Mouse (Mus musculus): Measurements from ENCODE around the gene Nos2.
"Not testable (repeated sequence)": the region's sequence is repeated elsewhere in the genome, so short reads cannot be mapped to it uniquely, and the experiment has no call there.

Nos2 gene

DNA sequence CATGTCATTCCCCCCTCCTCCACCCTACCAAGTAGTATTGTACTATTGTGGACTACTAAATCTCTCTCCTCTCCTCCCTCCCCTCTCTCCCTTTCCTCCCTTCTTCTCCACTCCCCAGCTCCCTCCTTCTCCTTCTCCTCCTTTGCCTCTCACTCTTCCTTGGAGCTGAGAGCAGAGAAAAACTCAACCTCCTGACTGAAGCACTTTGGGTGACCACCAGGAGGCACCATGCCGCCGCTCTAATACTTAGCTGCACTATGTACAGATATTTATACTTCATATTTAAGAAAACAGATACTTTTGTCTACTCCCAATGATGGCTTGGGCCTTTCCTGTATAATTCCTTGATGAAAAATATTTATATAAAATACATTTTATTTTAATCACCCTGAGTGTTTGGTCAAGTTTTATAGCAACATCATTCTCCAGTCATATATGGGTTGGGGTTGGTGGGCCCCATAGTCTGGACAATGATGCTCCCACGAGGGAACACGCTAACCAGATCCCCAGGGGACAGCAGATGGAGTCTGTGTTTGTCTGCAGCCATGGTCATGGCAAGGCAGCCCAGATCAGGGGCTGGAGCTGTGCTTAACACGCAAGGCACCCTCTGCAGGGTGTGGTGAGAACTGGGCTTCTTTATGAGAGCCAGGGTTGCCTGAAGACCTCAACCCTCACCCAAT, 39.4 kb downstream of the Nos2 start:
- no peak for DNase-seq

DNA sequence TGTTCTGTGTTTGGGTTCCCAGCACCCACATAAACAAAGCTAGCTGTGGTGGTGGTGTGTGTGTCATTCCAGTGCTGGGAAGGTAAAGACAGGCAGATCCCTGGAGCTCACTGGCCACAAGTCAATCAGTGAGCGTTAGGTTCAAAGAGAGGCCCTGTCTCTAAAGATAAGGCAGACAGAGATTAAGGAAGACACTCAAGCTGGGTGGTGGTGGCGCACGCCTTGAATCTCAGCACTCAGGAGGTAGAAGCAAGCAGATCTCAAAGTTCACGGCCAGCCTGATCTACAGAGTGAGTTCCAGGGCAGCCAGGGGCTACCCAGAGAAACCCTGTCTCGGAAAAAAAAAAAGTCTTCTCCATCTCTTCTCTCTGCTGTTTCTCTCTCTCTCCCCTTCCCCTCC, 40.6 kb downstream of the Nos2 start:
- DNase-seq = no peak

DNA sequence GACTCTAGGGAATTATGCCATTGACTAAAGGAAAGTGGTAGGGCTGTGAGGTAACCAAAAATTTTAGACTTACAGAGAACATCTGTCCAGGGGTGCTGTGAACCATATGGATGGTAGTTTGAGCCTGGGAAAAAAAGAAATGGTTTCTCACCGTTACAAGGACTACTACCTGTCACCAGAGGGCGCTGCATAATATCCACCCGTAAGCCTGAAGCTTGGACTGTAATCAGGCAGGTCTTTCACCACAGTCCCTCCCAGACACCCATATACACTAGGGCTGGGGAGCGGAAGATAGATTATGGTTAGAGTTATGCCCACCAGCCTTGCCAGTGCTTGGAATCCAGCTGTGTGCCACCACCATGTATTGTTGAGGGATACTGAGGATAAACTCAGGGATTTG, 46.8 kb downstream of the Nos2 start:
- DNase-seq = peak; percentile 12 to 28

DNA sequence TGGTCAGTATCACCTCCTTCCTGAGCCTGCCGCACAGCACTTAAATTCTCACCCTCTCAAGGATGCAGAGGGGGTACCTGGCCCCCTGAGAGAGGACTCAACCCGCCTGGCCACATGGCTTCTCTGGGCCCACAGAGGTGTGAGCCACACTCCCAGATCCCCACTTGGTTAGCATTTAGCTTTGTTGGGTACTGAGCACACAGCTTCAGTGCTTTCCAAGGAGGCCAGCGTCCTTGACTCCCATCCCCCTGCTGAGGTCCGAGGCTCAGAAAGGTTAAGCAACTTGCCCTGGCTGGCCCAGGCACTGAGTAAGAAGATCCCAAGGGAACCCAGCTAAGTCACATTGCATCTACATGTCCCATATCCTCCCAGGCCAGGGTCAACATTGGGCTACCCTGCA, 47.5 kb downstream of the Nos2 start:
- no peak for DNase-seq

DNA sequence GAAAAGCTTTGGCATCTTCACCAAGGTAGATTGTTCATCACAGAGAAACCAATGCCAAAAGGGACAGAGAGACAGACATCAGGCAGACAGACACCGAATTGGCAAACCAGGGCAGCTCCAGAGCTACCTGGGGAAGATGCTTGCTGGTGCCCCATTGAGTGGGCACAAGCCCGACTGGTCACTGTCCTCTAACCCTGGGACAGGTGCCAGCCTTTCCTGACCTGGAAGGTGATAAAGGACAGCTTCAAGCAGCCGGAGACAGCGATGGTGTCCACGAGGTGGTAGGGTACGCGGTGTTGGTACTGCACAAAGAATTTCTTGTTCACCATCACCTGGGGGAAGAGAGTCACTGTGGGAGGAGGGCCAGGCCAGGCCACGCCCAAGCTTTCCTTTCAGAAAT, 50.5 kb downstream of the Nos2 start:
- DNase-seq = no peak

DNA sequence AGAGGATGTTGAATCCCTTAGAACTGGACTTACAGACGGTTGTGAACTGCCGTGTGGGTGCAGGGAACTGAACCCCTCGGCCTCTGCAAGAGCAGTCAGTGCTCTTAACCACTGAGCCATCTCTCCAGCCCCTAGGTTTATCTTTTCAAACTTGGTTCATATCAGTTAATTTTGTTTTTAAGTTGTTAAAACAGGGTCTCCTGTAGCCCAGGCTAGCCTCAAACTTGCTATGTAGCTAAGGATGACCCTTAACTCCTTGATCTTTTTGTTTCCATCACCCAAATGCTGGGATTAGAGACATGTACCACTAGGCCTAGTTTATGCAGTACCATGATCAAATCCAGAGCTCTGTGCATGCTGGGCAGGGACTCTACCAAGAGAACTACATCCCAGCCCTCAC, 51.2 kb downstream of the Nos2 start:
- DNase-seq = no peak

DNA sequence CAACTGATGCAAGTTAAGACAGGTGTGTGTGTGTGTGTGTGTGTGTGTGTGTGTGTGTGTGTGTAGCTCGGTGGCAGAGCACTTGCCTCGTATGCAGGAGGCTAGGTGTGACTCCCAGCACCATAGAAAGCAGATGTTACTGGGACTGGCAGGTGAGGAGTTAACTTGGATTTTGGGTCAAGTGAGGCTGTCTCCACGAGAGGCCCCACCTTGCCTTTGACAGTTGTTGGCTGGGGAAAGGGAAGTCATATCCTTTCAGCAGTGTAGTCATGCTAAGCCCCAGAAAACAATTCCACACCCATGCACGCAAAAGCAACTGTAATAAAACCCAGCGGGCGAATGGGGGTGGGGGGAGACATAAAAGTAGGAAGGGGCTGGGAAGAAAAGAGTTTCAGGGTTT, 51.7 kb downstream of the Nos2 start:
- no peak for DNase-seq

DNA sequence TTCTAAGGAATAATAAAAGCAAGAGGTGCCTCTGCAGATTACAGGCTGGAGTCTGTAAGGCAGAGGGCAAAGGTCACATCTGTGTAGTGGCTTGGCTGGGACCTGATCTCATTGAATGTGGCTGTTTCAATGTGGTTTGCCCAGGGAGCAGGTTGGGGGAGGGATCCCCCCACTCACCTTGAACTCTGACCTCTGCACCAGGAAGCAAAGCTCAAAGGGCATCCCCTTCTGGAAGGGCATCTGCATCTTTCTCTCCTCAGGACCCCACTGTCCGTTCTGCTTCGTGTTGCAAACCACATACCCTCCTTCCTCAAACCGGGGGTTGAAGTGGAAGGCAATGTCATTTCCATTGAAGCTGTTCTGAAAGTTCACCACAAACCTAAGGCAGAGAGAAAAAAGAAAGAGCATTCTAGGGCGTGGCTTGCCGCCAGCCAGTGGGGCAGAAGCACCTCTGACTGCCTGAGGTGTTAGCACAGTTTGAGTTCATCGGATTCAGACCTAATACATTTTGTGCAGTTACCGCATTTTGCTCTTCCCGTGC, 52.3 kb downstream of the Nos2 start:
- no peak for DNase-seq

DNA sequence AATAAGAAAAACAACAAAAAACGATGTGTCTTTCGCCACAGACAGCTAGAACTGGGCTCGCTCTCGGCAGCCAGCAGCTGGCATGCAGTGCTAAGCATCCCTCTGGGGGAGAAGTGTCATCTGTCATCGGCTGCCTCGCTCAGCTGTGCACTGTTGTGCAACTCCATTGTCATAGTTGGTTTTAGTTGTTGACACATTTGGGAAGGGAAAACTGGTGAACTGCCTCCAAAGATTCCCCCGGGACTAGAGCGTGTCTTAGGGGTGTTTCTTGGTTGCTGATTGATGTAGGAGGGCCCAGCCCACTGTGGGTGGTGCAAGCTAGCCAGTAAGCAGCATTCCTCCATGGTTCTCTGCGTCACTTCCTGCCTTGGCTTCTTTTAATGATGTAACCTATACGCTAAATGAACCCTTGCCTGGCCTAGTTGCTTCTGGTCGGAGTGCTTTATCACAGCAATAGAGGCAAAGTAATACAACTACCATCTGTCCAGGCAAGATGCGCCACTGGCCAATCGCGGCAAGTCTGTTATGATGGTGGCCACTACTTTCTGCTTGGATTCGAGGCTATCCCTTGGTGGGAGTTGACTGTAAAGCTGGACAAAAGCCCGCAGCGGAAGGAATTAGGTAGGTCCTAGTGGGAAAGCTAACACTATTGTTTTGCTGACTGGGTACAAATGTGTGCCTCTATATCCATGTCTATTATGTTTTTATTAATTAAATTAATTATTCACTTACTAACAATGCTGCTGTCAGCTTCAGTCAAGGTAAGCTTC, 53.0 kb downstream of the Nos2 start:
- no peak for DNase-seq

DNA sequence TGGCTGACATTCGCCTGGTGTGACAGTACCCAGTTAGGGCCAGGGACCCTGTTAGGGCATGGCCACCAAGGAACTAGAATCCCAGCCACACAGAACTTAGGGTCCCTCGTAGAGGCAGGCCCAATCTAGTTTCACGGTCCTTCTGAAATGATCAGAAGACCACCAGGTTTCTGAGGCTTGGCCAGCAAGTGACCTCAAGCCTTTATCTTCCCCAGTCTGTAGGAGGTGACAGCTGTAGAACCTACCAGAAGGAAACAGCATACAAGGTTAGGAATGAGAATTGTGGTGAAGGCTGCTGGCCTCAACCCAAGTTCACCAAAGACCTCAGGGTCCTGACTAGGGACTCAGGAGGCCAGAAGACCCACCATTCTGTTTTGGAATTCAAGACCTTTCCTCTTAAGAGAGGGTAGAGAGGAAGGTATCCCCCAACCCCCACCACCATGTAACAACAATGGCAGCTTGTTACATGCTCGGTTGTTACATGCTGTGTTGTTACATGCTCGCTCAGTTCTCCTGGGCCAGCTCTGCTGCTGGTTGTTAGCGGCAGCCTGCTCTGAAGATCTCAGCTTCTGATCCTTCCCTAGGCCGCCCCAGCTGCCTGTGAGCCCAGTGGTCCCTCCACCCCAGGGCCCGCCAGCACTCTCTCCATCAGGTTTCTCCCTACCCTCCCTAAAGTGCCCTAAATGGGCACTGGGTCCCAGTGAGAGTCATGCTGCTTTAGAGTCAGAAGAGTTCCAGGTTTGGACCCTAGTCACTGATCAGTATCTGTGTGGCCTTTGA, 56.3 kb downstream of the Nos2 start:
- DNase-seq = no peak

DNA sequence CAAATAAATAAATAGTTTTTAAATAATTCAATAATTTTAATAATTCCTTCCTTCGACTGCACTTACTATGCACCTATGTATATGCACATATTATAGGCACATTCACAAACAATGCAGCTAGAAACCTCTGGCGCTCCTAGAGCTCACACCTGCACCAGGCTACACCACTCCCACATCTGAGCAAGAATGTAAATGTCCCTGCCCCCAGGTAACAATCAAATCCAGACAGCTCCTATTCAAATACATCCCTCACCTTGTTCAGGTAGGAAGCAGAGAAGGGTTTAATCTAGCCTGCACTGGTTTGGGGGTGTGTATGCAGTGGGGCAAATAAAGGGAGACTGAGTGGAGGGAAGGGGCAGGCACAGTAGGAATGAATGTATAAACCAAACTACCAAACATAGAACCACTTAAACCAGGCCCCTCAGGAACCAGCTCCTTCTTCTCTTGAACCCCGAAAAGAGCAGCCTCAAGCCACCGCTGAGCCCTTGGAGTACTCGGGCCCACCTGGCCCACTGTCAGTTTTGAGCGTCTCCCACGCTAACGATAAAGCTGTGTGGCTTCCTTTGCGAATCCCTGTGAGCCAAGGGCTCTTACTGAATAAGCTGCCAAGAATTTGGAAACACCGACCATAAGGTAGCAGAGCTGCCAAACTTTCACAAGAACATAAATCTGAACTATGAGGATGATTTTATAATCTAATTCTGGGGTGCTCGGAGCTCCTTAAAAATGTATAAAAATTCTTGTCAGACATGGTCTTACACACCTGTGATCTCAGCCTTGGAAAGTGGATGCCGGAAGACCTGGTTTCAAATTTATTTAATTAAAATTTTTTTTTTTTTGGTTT, 57.8 kb downstream of the Nos2 start:
- DNase-seq = no peak

DNA sequence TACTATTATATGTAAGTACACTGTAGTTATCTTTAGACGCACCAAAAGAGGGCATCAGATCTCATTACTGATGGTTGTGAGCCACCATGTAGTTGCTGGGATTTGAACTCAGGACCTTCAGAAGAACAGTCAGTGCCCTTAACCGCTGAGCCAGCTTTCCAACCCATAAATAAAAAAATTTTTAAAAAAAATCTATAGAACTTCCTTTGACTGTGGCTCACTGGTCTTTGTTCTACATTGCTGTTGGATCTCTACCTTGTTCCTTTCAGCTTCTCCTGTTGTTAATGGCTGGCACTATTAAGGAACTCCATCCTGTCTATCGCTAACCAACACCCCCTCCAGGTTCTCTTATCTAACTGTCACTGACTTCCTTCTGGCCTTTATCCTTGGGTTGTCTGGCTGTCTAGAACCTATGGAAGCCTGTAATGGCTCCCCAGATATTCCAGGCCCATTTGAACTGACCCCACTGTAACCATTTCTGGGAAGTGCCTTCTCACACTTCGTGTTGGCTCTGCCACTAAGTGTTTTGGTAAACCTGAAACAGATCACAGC, 59.6 kb downstream of the Nos2 start:
- no peak for DNase-seq

DNA sequence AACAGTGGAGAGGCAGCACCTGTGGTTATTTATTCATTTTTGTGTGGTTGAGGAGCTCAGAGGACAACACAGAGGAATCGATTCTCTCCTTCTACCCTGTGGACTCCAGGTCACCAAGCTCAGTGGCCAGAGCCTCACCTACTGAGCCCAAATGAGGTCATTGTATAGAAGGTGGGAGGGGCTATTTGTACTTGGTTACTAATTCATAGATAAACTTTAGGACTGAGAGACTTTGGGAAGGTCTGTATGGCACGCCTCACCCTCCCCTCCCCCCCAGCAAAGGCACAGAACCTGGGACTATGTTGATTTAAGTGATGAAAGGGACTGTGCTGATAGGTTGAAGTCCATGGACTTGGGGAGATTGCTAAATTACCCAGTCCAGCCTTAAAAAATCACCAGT, 61.5 kb downstream of the Nos2 start:
- DNase-seq = no peak

DNA sequence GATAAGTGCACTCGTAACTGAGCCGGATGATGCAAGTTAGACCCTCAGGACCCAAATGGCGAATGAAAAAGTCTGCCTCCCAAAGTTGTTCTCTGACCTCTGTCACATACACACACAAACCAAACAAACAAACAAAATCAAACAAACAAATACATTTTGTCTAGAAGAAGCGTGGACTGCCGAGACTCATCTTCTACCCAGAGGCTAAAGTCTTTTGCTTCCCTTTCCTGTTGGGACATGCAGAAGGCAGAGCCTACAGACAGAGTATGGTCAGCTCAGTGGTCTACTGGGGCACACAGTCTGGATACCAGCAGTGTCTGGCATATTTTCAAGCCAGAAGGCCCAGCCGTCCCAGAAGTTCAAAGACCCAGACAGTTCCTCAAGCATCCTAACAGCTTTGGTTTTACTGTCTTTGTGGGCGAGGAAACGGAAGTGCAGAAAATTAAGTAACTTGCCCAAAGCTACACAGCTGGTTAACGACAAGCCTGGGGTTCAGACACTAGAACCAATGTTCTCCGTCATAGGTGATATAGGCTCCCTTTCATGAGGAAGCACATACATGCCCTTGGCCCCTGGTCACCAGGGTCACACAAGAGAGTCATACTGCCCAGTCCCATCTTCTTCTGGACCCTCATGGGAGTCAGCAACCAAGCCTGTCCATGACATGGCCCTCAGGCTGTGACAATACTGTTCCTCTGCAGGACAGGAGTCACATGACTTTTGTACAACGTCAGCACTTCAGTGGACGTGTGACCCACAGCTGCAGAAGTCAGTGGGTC, 62.1 kb downstream of the Nos2 start:
- no peak for DNase-seq

DNA sequence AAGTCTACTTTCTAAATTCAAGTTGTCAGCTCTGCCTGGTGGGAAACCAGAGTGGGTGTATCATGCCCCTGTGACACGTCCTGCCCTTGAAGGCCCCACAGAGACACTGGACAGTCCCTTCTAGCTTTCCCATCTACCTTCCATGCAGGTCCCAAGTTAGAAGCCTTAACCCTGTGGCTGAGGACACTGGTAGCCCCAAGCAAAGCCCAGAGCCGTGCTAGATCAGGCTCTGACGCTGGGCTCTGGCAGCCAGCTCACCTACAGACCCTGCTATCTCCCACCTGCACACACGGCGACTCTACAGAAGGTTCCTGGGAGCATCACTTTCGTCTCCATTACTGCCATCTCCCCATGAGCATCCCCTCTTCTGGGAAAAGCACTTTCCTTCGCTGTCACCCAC, 63.0 kb downstream of the Nos2 start:
- no peak for DNase-seq

DNA sequence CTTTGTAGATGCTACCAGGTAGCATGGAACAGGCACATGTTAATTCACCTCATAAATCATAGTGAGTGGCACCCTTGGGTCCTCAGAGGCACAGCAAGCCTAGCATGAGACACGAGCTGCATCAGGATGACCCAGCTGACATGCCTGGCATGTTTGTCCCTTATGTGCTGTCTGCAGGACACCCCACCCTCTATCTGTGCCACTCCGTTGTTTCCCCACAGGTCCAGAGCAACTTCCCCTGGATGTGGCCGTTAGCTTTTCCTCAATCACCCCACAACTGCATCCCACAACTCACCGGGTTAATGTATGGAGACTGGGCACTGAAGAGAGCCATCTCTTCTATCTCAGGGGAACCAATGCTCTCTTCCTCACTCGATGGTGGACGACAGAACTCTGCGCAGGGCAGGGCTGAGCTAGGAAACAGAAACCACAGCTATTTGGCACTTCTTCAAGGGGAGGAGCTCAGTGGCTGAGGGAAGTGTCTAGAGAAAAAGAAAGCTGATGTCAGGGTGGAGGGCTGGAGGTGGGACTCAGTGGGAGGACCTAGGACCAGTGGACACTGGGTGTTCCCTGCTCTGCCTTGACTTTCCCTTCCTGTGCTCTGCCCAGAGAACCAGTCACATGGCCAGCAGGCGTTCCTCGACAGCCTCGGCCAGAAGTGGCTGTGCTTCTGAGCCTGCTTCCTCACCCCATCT, 64.0 kb downstream of the Nos2 start, which contains the start of gene Lgals9:
Gene Lgals9 (minus strand): TSS at position 464 of the 695 bp plus-strand sequence.
- no peak for DNase-seq

DNA sequence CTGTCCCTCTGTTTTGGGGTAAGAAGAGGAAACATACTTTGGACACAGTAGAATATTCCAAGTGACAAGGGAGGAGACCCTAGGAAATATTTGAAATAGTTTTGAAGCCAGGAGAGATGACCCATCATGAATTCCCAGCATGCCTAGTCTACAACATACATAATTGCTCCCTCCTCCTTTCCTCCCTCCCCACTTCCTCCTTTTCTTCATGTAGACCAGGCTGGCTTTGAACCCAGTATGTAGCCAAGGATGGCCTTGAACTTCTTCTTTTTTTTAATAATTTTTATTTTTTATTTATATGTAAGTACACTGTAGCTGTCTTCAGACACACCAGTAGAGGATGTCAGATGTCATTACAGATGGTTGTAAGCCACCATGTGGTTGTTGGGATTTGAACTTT, 64.9 kb downstream of the Nos2 start:
- no peak for DNase-seq

DNA sequence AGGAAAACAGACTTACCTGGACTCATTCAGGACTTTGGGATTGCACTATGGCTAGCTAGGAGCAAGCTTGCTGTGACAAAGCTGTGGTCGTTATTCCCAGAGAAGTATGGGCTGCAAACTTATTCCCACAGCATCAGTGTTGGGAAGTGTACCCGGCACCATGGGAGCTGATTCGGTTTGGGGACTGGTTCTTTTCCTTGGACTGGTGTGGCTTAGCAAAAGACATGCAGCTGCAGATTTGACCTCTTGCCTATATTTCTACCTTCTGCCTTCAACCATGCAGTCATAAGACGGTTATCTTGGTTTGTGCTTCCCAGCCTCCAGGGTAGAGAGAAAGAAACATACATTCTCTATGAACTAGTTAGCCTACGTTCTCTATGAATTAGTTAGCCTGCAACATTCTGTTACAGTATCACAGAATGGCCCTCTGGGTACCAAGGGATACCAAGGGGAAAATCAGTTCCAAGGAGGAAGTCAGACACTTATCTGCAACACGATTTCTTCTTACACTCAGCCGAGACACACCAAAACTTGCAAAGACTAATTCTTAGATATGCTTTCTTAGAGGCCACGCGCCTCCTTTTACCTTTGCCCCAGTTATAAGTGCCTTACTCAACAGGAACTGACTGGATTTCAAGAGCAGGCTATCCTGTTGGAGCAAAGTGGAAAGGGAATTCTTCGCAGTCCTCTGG, 65.9 kb downstream of the Nos2 start:
- no peak for DNase-seq

DNA sequence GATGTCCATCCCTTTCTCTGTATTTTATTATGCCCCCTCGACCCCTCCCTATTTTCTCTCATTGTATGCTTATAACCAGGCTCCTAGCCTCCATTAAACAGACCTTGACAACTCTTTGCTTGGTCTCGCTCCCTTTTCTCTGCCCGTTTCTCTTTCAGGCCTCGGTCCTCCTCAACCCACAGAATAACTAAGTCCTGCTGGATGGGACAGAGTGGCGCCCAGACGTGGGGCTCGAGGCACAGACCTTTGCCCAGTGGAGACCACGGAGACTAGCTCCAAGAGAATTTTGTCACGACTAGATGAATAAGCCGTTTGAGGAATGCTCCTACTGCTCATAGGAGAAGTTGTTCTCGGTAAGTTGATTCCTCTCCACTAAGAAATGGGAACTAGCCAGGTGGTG, 68.6 kb downstream of the Nos2 start:
- not testable (repeated sequence) for DNase-seq

DNA sequence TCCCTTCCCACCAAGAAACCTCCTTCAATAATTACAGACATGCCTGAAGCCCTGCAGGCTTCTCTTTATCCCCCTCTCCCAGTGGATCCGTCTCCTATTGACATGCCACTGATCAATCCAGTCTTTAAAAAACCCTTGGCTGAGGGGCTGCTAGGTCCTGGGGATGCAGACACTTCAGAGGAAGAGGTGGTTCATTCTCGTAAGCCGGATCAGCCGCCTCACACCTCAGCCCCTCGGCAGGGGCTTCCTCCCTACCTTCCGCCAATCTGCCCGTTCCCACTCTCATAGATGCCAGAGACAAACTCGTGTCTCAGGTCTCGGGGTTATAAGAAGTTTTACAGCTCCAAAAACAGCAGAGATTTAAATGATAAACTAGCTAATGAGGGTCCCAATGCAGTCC, 69.5 kb downstream of the Nos2 start:
- DNase-seq = no peak
